Mouse (Mus musculus) brain, embryonic 18.5 days (tissue): ENCODE results near the gene Mepe.
A peak's percentile ranks its signal among the peaks of the same experiment; 100 is the strongest.

Experiments
- DNase-seq: peaks from one replicate; pipeline ENCODE4 v3.0.0-alpha.2; 2012; ENCODE audit warnings: low read depth, low spot score

The Mepe gene

GRCm38 (mm10) chr5:104325029-104325428, at the start of gene Mepe:
Gene Mepe (plus strand): TSS chr5:104325329.
- no peak for DNase-seq

GRCm38 (mm10) chr5:104294201-104294600, 30.9 kb upstream of the Mepe start:
- no peak for DNase-seq

- DNase-seq, result peak; percentile 18
Observed at GRCm38 (mm10) chr5:104298994-104299393, 26.1 kb upstream of the Mepe start, which contains the start of gene Ibsp. Gene Ibsp (plus strand): TSS chr5:104299171.

DNA sequence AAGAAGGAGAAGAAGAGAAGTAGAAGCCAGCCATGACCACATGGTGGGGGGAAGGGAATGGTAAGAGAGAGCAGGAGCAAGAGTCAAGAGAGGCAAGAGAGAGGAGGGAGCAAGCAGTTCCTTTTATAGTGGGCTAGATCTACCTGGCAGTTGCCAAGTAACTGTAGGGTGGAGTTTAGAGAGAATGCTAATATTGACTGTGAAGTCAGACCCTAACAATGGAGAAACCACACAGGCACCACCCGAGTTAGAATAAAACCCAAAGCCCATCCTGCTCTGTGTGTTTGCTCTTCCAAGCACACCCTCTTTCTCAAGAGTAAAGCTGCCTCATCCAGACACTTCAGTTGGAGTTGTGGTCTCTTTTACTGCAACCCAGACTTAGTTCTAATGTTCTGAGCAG, 11.1 kb upstream of the Mepe start:
- no peak for DNase-seq

GRCm38 (mm10) chr5:104326884-104327283, 1.8 kb downstream of the Mepe start:
- DNase-seq, result no peak

- DNase-seq, result no peak
Observed at GRCm38 (mm10) chr5:104327389-104327788, 2.3 kb downstream of the Mepe start.

DNA sequence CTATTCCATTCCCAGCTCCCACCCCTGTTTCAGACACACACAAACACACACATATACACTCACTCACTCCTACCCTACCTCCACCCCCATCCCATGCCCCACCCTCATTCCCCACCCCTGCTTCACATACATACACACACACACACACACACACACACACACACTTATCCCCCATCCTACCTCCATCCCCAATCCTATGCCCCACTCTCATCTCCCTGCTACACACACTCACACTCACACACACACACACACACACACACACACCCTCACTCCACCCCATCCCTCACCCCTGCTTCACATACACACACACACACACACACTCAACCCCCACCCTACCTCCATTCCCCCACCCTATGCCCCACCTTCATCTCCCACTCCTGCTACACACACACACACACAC, 2.7 kb downstream of the Mepe start:
- DNase-seq, result no peak

- no peak for DNase-seq
Observed at GRCm38 (mm10) chr5:104328317-104328850, 3.3 kb downstream of the Mepe start.

GRCm38 (mm10) chr5:104329381-104329780, 4.3 kb downstream of the Mepe start:
- no peak for DNase-seq

DNA sequence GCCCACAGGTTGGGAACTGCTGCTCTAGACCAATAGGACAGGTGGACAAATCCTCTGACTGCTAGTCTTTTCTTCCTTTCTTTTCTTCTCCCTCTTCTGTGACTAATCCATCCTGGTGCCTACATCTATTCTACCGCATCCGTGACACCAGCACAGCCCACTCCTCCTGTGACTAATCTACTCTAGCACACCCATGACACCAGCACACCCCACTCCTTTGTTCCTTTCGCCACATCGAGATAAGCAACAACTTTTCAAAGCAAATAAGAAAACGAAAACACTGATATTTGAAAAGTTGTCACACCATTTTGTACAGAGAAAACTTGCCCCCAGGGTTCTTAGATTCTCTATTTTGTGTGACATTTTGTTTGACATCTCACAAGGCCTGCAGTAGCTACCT, 5.0 kb downstream of the Mepe start:
- DNase-seq, result no peak

GRCm38 (mm10) chr5:104332296-104332695, 7.2 kb downstream of the Mepe start:
- DNase-seq, result no peak

DNA sequence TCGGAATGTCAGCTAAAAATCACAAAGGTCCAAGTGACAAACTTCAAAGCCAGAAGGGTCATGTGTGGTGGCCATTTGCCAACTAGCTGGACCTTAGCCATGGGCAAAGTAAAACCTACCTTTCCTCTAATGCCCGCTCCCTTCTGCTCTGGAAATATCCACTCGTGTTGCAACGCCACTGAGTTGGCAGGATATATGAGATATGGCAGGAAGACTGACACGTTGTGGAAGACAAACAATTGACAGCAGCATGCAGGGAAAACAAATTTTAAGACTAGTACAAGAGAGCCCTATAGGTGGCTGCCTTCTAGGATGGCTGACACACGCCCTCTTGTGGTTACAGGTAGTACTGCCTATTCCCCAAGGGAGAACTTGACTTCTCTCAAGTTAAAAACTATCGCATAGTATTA, 8.1 kb downstream of the Mepe start:
- peak; percentile 32 for DNase-seq

DNA sequence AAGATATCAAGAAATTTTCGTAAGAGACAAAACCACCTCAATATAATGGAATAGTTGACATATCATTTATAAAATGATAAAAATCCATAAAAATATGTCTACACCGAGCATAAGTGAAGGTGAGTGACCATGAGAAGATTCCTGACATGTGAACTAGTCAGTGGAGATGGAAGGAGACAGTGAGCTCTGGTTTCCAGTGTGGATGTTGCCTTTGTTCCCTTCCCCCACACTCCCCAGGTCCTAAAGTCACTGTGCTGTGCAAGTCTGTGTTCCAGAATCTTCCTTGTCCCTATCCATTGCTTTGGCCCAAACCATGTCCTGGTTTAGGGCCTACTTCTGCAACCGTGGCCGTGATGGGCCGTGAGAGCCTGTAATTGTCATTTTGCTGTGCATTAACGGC, 8.5 kb downstream of the Mepe start:
- no peak for DNase-seq

DNA sequence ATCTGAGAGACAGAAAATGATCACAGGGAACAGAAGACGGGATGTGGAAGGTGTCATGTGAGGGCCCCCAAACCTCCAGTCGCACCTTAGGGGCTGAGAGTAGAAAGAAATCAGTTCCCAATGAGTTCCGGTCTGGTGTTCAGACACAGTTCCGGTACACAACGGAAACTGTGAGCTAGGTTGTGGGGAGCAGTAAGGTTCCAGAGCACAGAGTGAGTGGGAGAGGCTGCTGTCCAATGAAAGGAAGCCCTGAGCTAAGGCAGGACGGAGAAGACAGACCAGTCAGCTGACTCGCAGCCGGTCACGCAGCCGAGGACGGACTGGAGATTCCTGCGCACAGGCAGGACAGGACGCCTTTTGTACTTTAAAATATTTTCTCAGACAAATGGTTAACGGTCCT, 9.4 kb downstream of the Mepe start:
- no peak for DNase-seq

DNA sequence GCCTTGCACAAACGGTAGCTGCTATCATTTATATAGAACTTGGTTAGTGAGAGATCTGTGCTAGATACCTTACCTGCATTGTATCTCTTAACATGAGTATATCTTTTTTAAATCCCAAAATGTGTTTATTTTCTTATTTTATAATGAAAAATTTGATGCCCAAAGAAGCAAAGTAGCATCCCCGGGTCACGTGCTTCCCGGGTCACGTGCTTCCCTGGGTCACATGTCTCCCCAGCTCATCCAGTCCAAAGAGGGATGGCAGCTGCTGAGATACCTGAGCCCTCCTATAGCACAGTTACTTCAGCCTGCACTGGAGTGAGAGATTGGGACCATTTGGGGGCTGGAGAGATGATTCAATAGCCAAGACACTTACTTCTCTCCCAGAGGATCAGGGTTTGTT, 10.8 kb downstream of the Mepe start:
- no peak for DNase-seq

DNA sequence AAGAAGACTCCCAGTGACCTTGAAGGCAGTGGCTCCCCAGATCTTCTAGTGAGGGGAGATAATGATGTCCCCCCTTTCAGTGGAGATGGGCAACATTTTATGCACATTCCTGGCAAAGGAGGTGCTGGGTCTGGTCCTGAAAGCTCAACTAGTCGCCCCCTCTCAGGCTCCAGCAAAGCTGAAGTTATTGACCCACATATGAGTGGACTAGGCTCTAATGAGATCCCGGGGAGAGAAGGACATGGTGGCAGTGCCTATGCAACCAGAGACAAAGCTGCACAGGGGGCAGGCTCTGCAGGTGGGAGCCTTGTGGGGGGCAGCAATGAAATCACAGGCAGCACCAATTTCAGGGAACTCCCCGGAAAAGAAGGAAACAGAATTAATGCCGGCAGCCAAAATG, 12.4 kb downstream of the Mepe start:
- DNase-seq, result no peak

DNA sequence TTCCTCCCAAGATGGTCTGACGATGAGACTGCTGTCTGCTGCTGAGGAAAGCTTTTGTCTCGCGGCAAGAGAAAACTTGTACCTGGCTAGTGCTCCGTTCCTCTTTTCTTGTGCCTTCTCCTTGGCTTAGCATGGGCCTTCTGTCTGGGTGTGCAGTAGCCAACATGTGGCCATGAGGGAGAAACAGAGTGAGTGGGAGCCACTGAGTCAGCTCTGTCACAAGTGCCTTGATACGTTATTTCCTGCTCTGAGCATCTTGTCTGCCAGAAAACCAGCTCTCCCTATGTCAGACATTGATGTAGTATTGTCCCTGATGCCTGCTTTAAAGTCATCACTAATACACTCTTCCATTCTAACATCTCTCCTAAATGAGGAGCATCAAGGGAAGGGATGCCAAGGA, 13.9 kb downstream of the Mepe start:
- no peak for DNase-seq

GRCm38 (mm10) chr5:104339706-104340512, 14.8 kb downstream of the Mepe start:
- DNase-seq, result peak; percentile 30

- no peak for DNase-seq
Observed at GRCm38 (mm10) chr5:104340513-104340829, 15.3 kb downstream of the Mepe start.

DNA sequence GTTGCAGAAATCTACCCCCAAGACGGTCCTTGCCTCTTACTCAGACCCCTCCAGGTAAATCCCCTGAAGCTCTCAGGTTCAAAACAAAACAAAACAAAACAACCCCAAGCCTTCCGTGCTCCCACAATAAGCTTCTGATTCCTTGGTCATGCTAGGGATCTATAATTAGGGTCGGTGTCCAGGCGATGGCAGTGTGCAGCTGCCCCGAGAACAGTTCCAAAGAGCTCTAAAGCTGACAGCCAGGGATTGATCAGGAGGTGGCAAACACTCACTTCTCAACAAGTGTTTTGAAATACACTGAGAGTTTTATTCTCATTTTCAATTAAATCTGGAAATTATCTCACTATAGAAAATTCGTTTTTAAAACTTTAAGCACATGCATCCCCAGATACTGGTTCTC, 17.8 kb downstream of the Mepe start:
- DNase-seq, result no peak

GRCm38 (mm10) chr5:104344526-104345240, 19.6 kb downstream of the Mepe start:
- DNase-seq, result no peak

DNA sequence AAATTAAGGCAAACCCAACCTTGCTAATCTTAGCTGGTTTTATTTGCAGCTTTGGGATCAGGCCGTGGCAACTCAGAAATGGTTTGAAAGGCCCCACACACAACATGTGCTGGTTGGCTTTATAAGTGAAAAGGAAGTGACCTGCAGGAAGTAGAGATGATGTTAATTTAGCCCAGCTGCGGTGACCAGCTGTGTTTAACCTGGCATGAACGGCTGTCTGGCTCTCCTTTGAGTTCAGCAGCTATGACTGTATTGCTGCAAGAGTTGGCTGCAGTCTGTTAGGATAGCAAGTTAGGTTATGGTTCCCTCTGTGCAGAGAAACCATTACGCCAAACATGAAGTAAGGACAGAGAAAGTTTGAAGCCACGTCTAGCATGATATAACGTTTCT, 20.1 kb downstream of the Mepe start:
- no peak for DNase-seq

DNA sequence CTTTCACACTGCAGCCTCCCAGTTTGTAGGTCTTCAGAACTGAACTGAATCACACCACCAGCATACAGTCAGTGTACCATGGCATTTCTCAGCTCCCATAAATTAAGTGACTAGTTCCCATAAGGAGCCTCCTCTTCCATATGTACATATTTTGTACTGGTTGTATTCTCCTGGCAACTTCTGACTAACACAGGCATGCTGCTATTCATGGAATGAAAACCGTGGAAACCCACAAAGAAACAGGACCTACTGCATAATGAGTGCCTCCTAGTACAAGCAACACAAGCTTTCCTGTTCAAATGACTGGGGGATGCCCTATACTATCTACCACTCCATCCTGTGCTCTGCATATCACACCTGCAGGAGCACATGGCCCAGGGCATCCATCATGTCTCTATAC, 25.9 kb downstream of the Mepe start:
- no peak for DNase-seq
